Mouse (Mus musculus) embryonic facial prominence, embryonic 15.5 days (tissue): ENCODE measurements at regions not wholly inside any gene's neighbourhood (a gene's known extent, or its start where the extent isn't known, plus 50 kb on each side); places are given as distances from the start of the nearest gene placed in this dataset.

Experiments
- ATAC-seq: fragments of 200-750 bp; cut with Nextera tagmentation; 2 replicates; pipeline ENCODE4 v1.8.0; 2017; ENCODE audit warnings: low read depth, moderate TSS enrichment; ENCODE audit not compliant: insufficient number of reproducible peaks, low FRiP score, low TSS enrichment
- H3K27ac ChIP-seq: fragments of 300-500 bp; sonication (generic); replicated peaks from 2 replicates; pipeline ENCODE4 v1.5.1; 2015; ENCODE audit warnings: mild to moderate bottlenecking, inconsistent platforms
- H3K27me3 ChIP-seq: fragments of 300-500 bp; sonication (generic); 2 replicates; pipeline ENCODE4 v1.6.1; 2015; ENCODE audit warnings: inconsistent platforms
- H3K36me3 ChIP-seq: fragments of 300-500 bp; sonication (generic); 2 replicates; pipeline ENCODE4 v1.6.1; 2015; ENCODE audit warnings: mild to moderate bottlenecking, inconsistent platforms
- H3K4me1 ChIP-seq: fragments of 300-500 bp; sonication (generic); 2 replicates; pipeline ENCODE4 v1.6.1; 2015; ENCODE audit warnings: inconsistent platforms
- H3K4me2 ChIP-seq: fragments of 300-500 bp; sonication (generic); replicated peaks from 2 replicates; pipeline ENCODE4 v1.6.1; 2015; ENCODE audit warnings: mild to moderate bottlenecking, inconsistent platforms
- H3K4me3 ChIP-seq: fragments of 300-500 bp; sonication (generic); replicated peaks from 2 replicates; pipeline ENCODE4 v1.5.1; 2015; ENCODE audit warnings: mild to moderate bottlenecking, inconsistent platforms
- H3K9ac ChIP-seq: fragments of 300-500 bp; sonication (generic); 2 replicates; pipeline ENCODE4 v1.6.1; 2015; ENCODE audit warnings: inconsistent platforms
- H3K9me3 ChIP-seq: fragments of 300-500 bp; sonication (generic); replicated peaks from 2 replicates; pipeline ENCODE4 v1.6.1; 2016; ENCODE audit warnings: inconsistent platforms
- WGBS: fragments of 180-500 bp; shearing (Covaris S2); methylation state at CpG from one replicate; pipeline ENCODE4 v1.1.7; 2015; 5-methylcytosine and 5-hydroxymethylcytosine counted together

DNA sequence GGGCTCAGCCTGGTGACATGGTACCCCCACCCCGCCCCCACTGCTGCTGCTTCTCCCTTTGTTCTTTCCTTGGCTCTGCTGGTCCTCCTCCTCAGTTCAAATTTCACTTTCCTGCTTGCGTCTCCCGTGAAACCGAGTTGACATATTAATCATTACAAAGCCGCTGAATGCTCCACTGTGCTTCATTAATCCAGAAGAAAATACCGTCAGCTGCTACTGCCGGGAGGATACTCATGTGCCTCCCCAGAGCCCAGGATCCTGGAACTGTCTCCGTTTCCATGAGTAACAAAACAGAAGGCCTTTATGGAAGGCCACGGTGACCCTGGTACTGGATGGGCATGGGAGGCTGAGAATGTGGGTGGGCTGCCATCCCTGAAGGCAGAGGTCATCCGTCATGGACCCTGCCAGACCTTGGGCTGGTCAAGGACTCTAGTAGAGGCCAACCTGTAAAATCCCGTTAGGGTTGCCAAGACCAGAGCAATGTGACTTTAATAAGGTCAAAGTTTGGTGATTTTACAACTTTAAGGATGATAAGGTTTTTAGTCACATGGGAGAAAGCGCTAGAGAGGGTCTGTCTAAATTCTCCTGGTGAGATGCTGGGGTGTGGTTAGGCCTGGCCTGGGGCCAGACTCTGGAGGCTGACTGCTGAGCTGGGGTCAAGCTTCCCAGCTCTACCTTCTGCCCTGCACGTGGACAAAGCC lies 90.7 kb downstream of the Atp1a1 start:
- H3K4me1 ChIP-seq, result peaks cover 35% of the 10 kb centered on the region
- WGBS, result 41% methylated on average over 13 of the region's 13 CpGs
- no peak overlapping the region for H3K9ac ChIP-seq
- H3K4me2 ChIP-seq, result no peak overlapping the region
- H3K9me3 ChIP-seq, result no peaks in the 10 kb centered on the region
- no peaks in the 10 kb centered on the region for H3K27me3 ChIP-seq
- no peak overlapping the region for H3K4me3 ChIP-seq
- H3K27ac ChIP-seq, result 0 out of 2 replicates have a peak overlapping the region, but pooled peaks have one; percentile 31
- ATAC-seq, result no peak
- no peaks in the 10 kb centered on the region for H3K36me3 ChIP-seq
